Mouse (Mus musculus) regulatory T cell (primary cell): ENCODE data around the gene Iqce.

Experiments used
- in situ Hi-C: fragments of 300-600 bp; cut with MboI, MseI; formaldehyde crosslinking; loops from one replicate; pipeline ENCODE4 v1.15.1; 2025; ENCODE audit warnings: high pct_unique_total_duplicates

The Iqce gene

GRCm38 (mm10) chr5:140702103-140702513 is at the start of gene Iqce:
Gene Iqce (minus strand): TSS chr5:140702378.
- in situ Hi-C loops = no loop called here

- in situ Hi-C loops = no loop called here
These were observed 48.7 kb upstream of the Iqce start for GRCm38 (mm10) chr5:140750925-140751324.

DNA sequence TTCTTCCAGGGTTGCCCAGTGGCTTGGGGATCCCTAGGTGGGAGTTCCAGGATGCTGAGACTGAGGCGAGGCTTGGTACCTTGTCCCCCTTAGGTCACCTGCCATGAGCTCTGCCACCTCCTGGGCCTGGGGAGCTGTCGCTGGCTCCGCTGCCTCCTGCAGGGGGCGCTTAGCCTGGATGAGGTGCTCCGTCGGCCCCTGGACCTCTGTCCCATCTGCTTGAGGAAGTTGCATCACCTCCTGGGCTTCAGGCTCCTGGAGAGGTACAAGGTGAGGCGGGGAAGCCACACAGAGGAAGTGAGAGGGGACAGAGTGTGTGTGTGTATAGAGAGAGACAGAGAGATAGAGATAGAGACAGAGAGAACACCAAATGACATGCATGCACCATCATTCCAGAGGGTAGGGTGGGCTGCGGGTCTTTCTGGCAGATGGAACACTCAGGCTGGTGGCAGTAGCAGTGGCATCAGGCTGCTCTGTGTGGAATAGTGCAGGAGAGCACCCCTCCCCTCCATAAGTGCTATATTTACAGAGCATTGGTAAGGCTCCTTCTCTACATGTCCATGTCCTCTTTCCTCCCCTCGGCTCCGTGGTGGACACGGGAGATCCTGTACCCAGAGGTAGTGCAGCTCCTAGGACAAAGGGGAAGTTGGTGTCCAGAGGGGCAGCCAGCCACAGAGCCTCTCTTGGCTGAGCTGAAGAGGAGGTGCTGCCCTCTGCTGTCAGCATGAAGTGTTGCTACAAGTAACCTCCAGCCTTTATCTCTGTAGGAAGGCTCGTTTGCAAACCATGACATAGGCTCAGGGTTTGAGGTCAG is 47.1 kb upstream of the Iqce start:
- in situ Hi-C loops = no loop called here

DNA sequence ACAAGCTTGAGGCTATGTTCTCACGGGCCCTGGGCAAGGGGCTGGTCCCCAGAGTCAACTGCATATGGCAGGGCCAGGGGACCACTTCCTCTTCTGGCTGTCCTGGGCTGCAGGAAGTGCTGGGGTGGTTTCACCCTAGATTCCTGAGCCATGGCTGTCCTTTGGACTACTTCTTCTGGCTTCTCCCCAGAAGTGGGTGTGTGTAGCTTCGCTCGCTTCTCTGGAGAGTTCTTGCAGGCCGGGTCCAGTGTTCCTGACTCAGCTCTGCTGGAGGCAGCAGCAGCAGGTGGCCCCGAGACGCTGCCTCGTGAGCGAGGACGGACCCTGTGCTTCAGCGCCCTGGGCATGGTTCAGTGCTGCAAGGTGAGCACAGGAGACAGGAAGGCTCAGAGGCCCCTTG is 46.2 kb upstream of the Iqce start:
- in situ Hi-C loops = no loop called here

DNA sequence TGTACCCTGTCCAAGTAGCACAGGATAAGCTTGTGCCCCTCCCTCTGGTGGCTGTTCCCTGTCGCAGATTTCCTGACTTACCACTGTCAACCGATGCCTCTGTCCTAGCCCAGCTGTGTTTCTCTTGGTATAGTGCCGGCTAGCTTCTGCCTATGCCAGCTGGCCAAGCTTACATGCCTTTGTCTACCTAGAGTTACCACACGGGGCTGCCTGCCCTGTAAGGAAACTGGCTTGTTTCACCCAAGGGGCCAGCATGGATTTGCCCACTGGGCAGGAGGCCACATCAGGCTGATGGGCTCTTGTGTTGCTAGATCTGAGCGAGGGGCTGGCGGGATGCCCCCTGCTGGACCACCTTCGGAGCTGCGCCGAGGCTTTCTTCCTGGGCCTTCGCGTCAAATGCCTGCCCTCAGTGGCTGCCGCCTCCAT is 41.5 kb upstream of the Iqce start:
- in situ Hi-C loops = no loop called here

DNA sequence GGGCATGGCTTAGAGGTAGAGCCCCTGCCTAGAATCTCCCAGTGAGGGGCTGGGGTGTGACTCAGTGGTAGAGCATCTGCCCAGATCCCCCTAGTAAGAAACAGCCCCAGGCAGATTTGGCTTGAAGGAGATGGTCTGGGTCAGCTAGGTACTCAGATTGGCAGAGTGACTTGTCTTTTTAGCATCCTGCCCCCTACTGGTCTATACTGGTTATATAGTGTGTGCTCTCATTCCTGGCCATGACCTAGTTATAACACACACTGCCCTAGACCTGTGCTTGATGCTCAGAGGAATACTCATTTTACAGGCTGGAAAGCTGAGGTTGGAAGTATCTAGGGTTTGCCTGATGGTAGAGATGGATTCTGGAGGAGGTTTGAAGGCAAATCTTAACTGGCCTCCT is 39.7 kb upstream of the Iqce start:
- in situ Hi-C loops = no loop called here

DNA sequence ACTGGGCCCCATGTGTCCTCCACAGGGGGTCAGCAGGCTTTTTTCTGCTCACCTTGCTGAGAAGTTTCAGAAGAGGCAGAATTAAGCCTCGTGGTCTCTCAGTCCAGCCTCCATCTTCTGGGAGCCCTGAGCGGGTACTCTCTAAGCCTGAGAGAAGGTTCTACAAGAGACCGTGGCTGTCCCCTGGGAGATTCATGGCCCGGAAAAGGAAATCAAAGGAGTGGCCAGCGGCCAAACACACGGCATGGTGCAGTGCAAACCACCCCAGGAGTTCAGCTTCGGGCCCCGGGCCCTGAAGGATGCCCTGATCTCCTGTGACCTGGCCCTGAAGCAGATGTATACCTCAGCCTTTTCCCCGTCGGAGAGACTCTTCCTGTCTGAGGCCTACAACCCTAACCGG is 38.9 kb upstream of the Iqce start:
- in situ Hi-C loops = no loop called here

- in situ Hi-C loops = no loop called here
These were observed 37.6 kb upstream of the Iqce start for GRCm38 (mm10) chr5:140739813-140740212.

- in situ Hi-C loops = no loop called here
These were observed 34.0 kb upstream of the Iqce start for GRCm38 (mm10) chr5:140736166-140736565.

DNA sequence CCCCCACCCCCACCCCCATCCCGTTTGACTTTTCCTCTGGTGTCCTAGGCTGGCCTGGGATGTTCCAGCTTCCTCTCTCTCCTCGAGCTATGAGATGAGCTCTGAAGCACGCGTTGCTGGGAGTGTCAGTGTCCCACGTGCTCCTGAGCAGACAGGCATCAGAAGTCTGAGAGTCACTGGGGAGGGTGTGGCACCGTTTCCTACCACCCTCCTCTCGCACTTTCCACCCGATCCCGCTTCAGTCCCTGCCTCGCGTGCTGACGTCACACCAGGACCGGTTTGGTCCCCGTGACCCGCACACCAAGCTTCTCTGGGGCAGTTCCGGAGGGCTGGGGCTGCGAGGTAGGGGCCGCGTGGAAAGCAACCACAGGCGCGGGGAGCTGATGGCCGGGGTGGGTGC is 33.1 kb upstream of the Iqce start:
- in situ Hi-C loops = no loop called here

GRCm38 (mm10) chr5:140733336-140733735 is 31.2 kb upstream of the Iqce start:
- in situ Hi-C loops = no loop called here

DNA sequence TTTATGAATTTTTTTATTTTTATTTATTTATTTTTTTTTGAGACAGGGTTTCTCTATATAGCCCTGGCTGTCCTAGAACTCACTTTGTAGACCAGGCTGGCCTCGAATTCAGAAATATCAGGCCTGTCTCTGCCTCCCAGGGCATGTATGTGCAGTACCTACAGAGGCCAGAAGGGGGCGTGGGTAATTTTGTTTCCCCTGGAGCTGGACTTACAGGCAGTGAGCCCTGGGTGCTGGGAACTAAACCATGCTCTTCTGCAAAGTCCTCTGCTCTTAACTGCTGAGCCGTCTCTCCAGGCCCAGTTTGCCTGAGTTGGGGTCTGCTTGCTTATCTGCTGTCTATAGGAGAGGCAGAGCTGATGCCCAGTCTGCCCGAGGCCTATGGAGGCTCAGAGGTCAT is 30.0 kb upstream of the Iqce start:
- in situ Hi-C loops = no loop called here

DNA sequence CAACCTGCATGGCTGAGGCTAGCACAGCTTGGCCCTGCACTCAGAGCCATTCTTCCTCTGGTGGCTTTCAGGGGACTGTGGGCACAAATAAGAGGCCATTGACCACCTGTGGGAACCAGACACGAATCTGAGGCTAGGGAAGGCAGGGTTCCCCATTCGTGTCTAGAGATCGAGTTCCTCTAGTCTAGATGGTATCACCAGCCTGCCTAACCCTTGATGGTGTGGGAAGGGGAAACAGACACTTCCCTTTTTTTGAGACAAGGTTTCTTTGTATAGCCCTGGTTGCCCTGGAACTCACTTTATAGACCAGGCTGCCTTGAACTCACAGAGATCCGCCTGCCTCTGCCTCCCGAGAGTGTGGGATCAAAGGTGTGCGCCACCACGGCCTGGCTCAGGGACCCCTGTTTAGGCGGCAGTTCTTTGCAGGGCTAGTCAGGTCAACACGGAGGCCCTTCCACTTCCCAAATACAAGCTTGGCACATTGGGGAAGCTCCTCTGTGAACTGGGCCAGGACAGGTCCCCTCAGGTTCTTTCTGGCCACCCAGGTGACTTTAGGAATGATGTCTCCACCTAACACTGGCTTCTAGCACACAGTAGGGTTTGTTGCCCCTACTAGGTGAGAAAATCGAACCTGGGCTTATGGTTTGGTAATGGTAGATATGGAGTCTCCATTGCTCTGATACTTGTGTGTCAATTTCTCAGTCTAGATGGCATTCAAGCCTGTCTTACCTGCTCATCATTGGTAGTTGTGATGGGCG is 29.0 kb upstream of the Iqce start:
- in situ Hi-C loops = no loop called here

GRCm38 (mm10) chr5:140726946-140727740 is 25.0 kb upstream of the Iqce start:
- in situ Hi-C loops = no loop called here

- in situ Hi-C loops = no loop called here
These were observed 24.1 kb upstream of the Iqce start for GRCm38 (mm10) chr5:140726062-140726839.

DNA sequence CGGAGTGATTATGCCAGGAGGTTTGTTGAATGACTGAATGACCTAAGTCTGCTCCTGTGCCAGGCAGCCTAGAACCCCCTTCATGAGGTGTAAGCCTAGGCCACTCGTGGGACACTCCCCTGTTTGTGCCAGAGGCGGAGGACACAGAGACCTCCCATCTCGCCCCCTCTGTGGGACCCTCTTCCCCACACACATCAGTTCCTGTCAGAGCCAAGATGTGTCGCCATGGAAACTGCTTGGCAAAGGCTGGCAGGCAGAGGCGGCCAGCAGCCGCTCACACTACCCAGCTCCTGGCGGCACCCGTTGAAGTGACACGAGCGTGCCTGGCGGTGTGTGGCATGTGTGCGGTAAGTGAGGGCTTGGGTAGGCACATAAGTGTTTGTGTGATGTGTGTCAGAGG is 21.6 kb upstream of the Iqce start, which contains the start of gene Amz1:
Gene Amz1 (plus strand): TSS at position 306 of the 400 bp plus-strand sequence.
- in situ Hi-C loops = no loop called here

- in situ Hi-C loops = no loop called here
These were observed 19.9 kb upstream of the Iqce start for GRCm38 (mm10) chr5:140722121-140722520.

GRCm38 (mm10) chr5:140720773-140721172 is 18.6 kb upstream of the Iqce start:
- in situ Hi-C loops = no loop called here

DNA sequence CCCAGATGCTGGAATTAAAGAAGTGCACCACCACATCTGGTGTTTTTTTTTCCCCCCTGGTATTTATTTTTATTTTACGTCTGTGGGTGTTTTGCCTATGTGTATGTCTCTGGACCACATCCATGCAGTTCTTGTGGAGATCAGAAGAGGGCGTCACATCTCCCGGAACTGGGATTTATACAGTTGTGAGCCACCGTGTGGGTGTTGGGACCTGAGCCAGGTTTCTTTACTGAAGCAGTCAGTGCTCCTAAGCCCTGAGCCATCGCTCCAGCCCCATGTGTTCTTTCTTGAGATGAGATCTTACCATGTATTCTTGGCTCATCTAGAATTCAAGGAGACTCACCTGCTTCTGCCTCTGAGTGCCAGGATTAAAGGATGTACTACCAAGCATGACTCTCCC is 8.9 kb upstream of the Iqce start:
- in situ Hi-C loops = no loop called here

DNA sequence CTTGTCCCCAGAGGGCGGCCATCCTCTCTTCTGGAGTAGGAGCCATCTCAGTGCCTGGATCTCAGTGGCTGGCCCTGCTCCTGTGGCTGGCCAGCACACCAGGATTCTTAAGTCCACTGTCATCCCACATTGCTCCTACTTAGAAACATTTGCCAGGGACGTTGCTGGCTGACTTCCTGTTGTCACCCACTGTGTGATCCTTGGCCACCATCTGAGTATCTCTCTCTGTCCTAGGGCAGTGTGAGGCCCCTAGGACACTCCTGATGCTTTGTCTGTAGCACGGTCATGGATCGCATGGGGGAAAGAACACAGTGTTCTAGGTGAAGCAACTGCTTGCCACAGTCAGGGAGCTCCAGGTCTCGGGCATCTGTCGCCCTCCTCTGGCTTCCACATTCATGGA is 8.1 kb upstream of the Iqce start:
- in situ Hi-C loops = no loop called here

- in situ Hi-C loops = no loop called here
These were observed 3.5 kb upstream of the Iqce start for GRCm38 (mm10) chr5:140705501-140706171.
